Mouse (Mus musculus) T-cell, adult 2 months (primary cell): ENCODE measurements around the gene Cxcl12.

Experiments
- DNase-seq: peaks from one replicate; pipeline ENCODE4 v3.0.0; 2022; ENCODE audit warnings: low spot score

Gene Cxcl12

GRCm38 (mm10) chr6:117220831-117221345, 52.6 kb downstream of the Cxcl12 start:
- DNase-seq = no peak
